In genomic region chr11:5165471-5165916, GRCm38 (mm10) we compare ENCODE assay signal across 8 mouse cellular contexts. TPM values are rescaled to one million over a fixed set of nuclear protein-coding genes. Genes with fewer than 3 reads are reported as not detected.
DNase-seq lines count a peak whose midpoint lies in the region; ATAC-seq and TF ChIP-seq lines count a peak whose summit lies in the region.

No protein-coding gene starts in this region.

- H3K27me3 ChIP-seq in ES-Bruce4 (ENCODE audit: control insufficient read depth, insufficient read depth, low read length, poor library complexity, severe bottlenecking): no peaks in the 10 kb centered on the region
- no peaks in the 10 kb centered on the region for H3K27me3 ChIP-seq in hindbrain, embryonic 11.5 days (ENCODE audit: control insufficient read depth, insufficient read depth, low read length)
- no peaks in the 10 kb centered on the region for H3K27me3 ChIP-seq in thymus, adult 2 months (ENCODE audit: control insufficient read depth, insufficient read depth, low read length)

- DNase-seq in cerebellum, adult 9-11 months: peak; percentile 92
- DNase-seq in frontal cortex, postnatal 25 days (ENCODE audit: low spot score in 2 of 2): peak; percentile 50 to 51
- no peak for DNase-seq in hindbrain, embryonic 11.5 days (ENCODE audit: low spot score)
- DNase-seq in left cerebral cortex, postnatal 25 days (ENCODE audit: low spot score in 2 of 2): peak; percentile 79 to 93
- peak; percentile 61 for DNase-seq in retina, postnatal 1 day
- DNase-seq in thymus, adult 2 months: no peak
- no peak for DNase-seq in adrenal gland, postnatal 36 days

- H3K4me2 ChIP-seq in hindbrain, embryonic 11.5 days (replicated peaks; ENCODE audit: low read depth, low read length): no peak overlapping the region

- WGBS in hindbrain, embryonic 11.5 days: 17% methylated on average over 8 of the region's 8 CpGs
- 85% methylated on average over 8 of the region's 8 CpGs for WGBS in thymus, adult 2 months

- TF ChIP-seq POLR2A in ES-Bruce4 (IDR thresholded peaks at IDR 0.05; ENCODE audit: insufficient read depth, low read length): no peak
- no peak for TF ChIP-seq POLR2A in thymus, adult 2 months (IDR thresholded peaks at IDR 0.05; ENCODE audit: control insufficient read depth, extremely low read depth, insufficient read depth, low read length, poor library complexity)

- ATAC-seq in hindbrain, embryonic 11.5 days (ENCODE audit: low FRiP score): 0 out of 2 replicates have a peak, but pooled peaks have one; percentile 14

- no peaks in the 10 kb centered on the region for H3K36me3 ChIP-seq in ES-Bruce4 (ENCODE audit: control insufficient read depth, insufficient read depth, low read length, poor library complexity, severe bottlenecking)
- H3K36me3 ChIP-seq in hindbrain, embryonic 11.5 days (ENCODE audit: control insufficient read depth, insufficient read depth, low read length): no peaks in the 10 kb centered on the region
- H3K36me3 ChIP-seq in thymus, adult 2 months (ENCODE audit: control insufficient read depth, insufficient read depth, low read length): no peaks in the 10 kb centered on the region

- no peak for TF ChIP-seq EP300 in ES-Bruce4 (IDR thresholded peaks at IDR 0.05; ENCODE audit: insufficient read depth, low read depth, low read length)

- H3K9me3 ChIP-seq in ES-Bruce4 (replicated peaks; ENCODE audit: control insufficient read depth, insufficient read depth, low read length, poor library complexity, severe bottlenecking): no peaks in the 10 kb centered on the region
- no peaks in the 10 kb centered on the region for H3K9me3 ChIP-seq in hindbrain, embryonic 11.5 days (ENCODE audit: control insufficient read depth, low read length)

- peaks cover 3% of the 10 kb centered on the region for H3K4me1 ChIP-seq in ES-Bruce4 (ENCODE audit: control insufficient read depth, insufficient read depth, low read length)
- 0 out of 2 replicates have a peak, but pooled peaks cover 2% of the 10 kb centered on the region for H3K4me1 ChIP-seq in hindbrain, embryonic 11.5 days (replicated peaks; ENCODE audit: control insufficient read depth, insufficient read depth, low read length)
- H3K4me1 ChIP-seq in thymus, adult 2 months (replicated peaks; ENCODE audit: control insufficient read depth, insufficient read depth, low read length): peaks cover 9% of the 10 kb centered on the region

- H3K9ac ChIP-seq in ES-Bruce4 (ENCODE audit: low read depth, poor library complexity, severe bottlenecking): peak overlapping the region; percentile 33; the same call in 1 of the 2 replicates
- H3K9ac ChIP-seq in hindbrain, embryonic 11.5 days (ENCODE audit: low read depth, low read length): 0 out of 2 replicates have a peak overlapping the region, but pooled peaks have one; percentile 15

- intact Hi-C loops in left cerebral cortex, postnatal 25 days (cut with DNase I): loop anchor here (2.0 to 5.0 kb wide), 2 partner anchors 79 to 92 kb away; no protein-coding TSS in a partner anchor

- H3K4me3 ChIP-seq in ES-Bruce4 (ENCODE audit: low read depth, low read length): no peak overlapping the region
- no peak overlapping the region for H3K4me3 ChIP-seq in hindbrain, embryonic 11.5 days (ENCODE audit: low read depth, low read length)
- H3K4me3 ChIP-seq in thymus, adult 2 months (ENCODE audit: control insufficient read depth, insufficient read depth, low read length): no peak overlapping the region

- TF ChIP-seq CTCF in ES-Bruce4 (IDR thresholded peaks at IDR 0.05; ENCODE audit: low read depth, low read length): no peak
- no peak for TF ChIP-seq CTCF in thymus, adult 2 months (IDR thresholded peaks at IDR 0.05; ENCODE audit: borderline replicate concordance, control insufficient read depth, extremely low read depth, insufficient read depth, low read length, poor library complexity)

- H3K27ac ChIP-seq in ES-Bruce4 (ENCODE audit: insufficient read depth, low read length): no peak overlapping the region
- 0 out of 2 replicates have a peak overlapping the region, but pooled peaks have one; percentile 17 for H3K27ac ChIP-seq in hindbrain, embryonic 11.5 days (ENCODE audit: low read depth, low read length)
- H3K27ac ChIP-seq in thymus, adult 2 months (ENCODE audit: control insufficient read depth, insufficient read depth, low read length): no peak overlapping the region

RNA-seq across cellular contexts. Expression of gene Emid1, which starts 13.4 kb away (rescaled TPM):
- polyA plus RNA-seq in ES-Bruce4 (2011; ENCODE audit: insufficient read depth, insufficient read length, low read depth, missing spikeins): 5.9 and 6.7 TPM in 2 replicates
- 19.2 and 22.7 TPM in 2 replicates for polyA plus RNA-seq in hindbrain, embryonic 11.5 days (2014; fragmentation: Nextera tagmentation; extraction: Ambion mirVana)
- 10 to 100 TPM in 1 of 2 experiments, 1 to 10 TPM in 1; 9.7 to 11.8 TPM for total RNA-seq in left cerebral cortex, postnatal 25 days (2021)
- polyA plus RNA-seq in thymus, adult 2 months (2012; rRNA removed): 56.7 and 74.0 TPM in 2 replicates
- 1 to 10 TPM; 7.8 to 9.0 TPM for total RNA-seq in adrenal gland, postnatal 36 days (2021)

Comparison
In these comparisons a context has a peak if more than half of its experiments do, and no peak if none do; other contexts are left out.
1. DNase-seq: peak in cerebellum, adult 9-11 months (single experiment), frontal cortex, postnatal 25 days (2 of 2), left cerebral cortex, postnatal 25 days (2 of 2) and retina, postnatal 1 day (single experiment); none in hindbrain, embryonic 11.5 days (single experiment), thymus, adult 2 months (single experiment) and adrenal gland, postnatal 36 days (0 of 2).